Mouse (Mus musculus) midbrain, postnatal 0 days (tissue): ENCODE data around the gene Pdgfra. TPM values are rescaled to one million over a fixed set of nuclear protein-coding genes. Genes with fewer than 3 reads are reported as not detected.
A peak's percentile ranks its signal among the peaks of the same experiment; 100 is the strongest.

Experiments used
- ATAC-seq: fragments of 200-750 bp; cut with Nextera tagmentation; 2 replicates; pipeline ENCODE4 v1.8.0; 2017; ENCODE audit warnings: moderate number of reproducible peaks, mild to moderate bottlenecking, moderate TSS enrichment, moderate library complexity; ENCODE audit not compliant: low FRiP score
- DNase-seq: peaks from one replicate; pipeline ENCODE4 v3.0.0-alpha.2; 2015; ENCODE audit warnings: low spot score
- H3K27ac ChIP-seq: fragments of 300-500 bp; sonication (generic); 2 replicates; pipeline ENCODE4 v1.5.1; 2014; ENCODE audit warnings: low read depth, mild to moderate bottlenecking, low read length, mixed read lengths
- H3K27me3 ChIP-seq: fragments of 300-500 bp; sonication (generic); 2 replicates; pipeline ENCODE4 v1.6.1; 2014; ENCODE audit warnings: low read length, control low read depth, mixed read lengths; ENCODE audit not compliant: insufficient read depth
- H3K36me3 ChIP-seq: fragments of 300-500 bp; sonication (generic); 2 replicates; pipeline ENCODE4 v1.6.1; 2014; ENCODE audit warnings: low read length, control low read depth, mixed read lengths; ENCODE audit not compliant: insufficient read depth
- H3K4me1 ChIP-seq: fragments of 300-500 bp; sonication (generic); 2 replicates; pipeline ENCODE4 v1.6.1; 2014; ENCODE audit warnings: mild to moderate bottlenecking, control low read depth, antibody characterized with exemption, low read length, mixed read lengths; ENCODE audit not compliant: insufficient read depth
- H3K4me2 ChIP-seq: fragments of 300-500 bp; sonication (generic); 2 replicates; pipeline ENCODE4 v1.6.1; 2014; ENCODE audit warnings: low read depth, mild to moderate bottlenecking, low read length, mixed read lengths; ENCODE audit not compliant: poor library complexity, severe bottlenecking
- H3K4me3 ChIP-seq: fragments of 300-500 bp; sonication (generic); 2 replicates; pipeline ENCODE4 v1.5.1; 2014; ENCODE audit warnings: low read depth, mild to moderate bottlenecking, low read length, moderate library complexity
- H3K9ac ChIP-seq: fragments of 300-500 bp; sonication (generic); replicated peaks from 2 replicates; pipeline ENCODE4 v1.6.1; 2014; ENCODE audit warnings: mild to moderate bottlenecking, low read length, moderate library complexity, mixed read lengths; ENCODE audit not compliant: poor library complexity, severe bottlenecking
- H3K9me3 ChIP-seq: fragments of 300-500 bp; sonication (generic); 2 replicates; pipeline ENCODE4 v1.6.1; 2016; ENCODE audit warnings: low read length, control low read depth
- CTCF ChIP-seq: IDR thresholded peaks from 2 replicates; pipeline ENCODE4 v1.5.1; 2016; ENCODE audit warnings: antibody characterized with exemption, mild to moderate bottlenecking
- WGBS: fragments of 180-500 bp; shearing (Covaris S2); extraction: QIAGEN DNeasy Blood & Tissue Kit; methylation state at CpG from one replicate; pipeline ENCODE4 v1.1.7; 2014; 5-methylcytosine and 5-hydroxymethylcytosine counted together
- polyA plus RNA-seq: library from polyadenylated mRNA; unstranded; fragments of >200 nt; fragmentation: Nextera tagmentation; extraction: Ambion mirVana; gene quantifications from 2 replicates; pipeline ENCODE4 v1.2.1, GENCODE M21; 2015
- total RNA-seq: library from RNA; depleted of rRNA; stranded (reverse); fragments of >200 nt; gene quantifications from 2 replicates; pipeline ENCODE4 v1.2.3, GENCODE M21; 2014

Gene Pdgfra
- total and polyA plus RNA-seq, 2 experiments from 2014 or later: 16.7 to 58.8 TPM

- 97% methylated on average over 10 of the region's 10 CpGs for WGBS
- Histone ChIP-seq H3K4me3 (no peak overlapping the region), H3K4me2 (no peak overlapping the region), H3K36me3 (no peaks in the 10 kb centered on the region), H3K4me1 (no peaks in the 10 kb centered on the region), H3K27me3 (no peaks in the 10 kb centered on the region), H3K27ac (no peak overlapping the region), H3K9ac (no peak overlapping the region), H3K9me3 (no peaks in the 10 kb centered on the region)
- ATAC-seq: 0 out of 2 replicates have a peak, but pooled peaks have one; percentile 23
- DNase-seq: no peak
- TF ChIP-seq CTCF: no peak
Measured at GRCm38 (mm10) chr5:75200366-75200724, 48.3 kb downstream of the Pdgfra start.

DNA sequence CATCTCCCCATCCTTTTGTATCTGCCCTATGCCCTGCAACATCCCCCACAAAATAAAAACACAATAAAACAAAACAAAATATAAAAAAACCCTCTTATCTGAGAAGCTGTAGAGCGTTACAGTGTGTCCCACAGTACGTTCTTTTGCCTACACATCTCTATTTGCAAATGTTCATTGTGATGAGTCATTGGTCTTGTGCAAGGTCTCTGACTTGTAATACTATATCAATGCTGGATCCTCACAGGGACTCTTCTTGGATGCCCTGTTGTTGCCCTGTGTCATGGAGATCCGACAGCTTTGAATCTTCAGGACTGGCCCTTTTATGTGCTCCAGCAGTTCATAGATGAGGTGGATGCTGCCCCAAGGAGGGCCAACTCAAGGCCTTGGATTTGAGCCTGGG lies 55.8 kb downstream of the Pdgfra start:
- H3K4me2 ChIP-seq: no peak overlapping the region
- no peak overlapping the region for H3K9ac ChIP-seq
- WGBS: 89% methylated on average over 3 of the region's 3 CpGs
- no peak overlapping the region for H3K4me3 ChIP-seq
- DNase-seq (no peak), ATAC-seq (no peak)
- H3K36me3 ChIP-seq: no peaks in the 10 kb centered on the region
- H3K4me1 ChIP-seq: no peaks in the 10 kb centered on the region
- no peak for TF ChIP-seq CTCF
- H3K9me3 ChIP-seq: no peaks in the 10 kb centered on the region
- no peak overlapping the region for H3K27ac ChIP-seq
- H3K27me3 ChIP-seq: no peaks in the 10 kb centered on the region

DNA sequence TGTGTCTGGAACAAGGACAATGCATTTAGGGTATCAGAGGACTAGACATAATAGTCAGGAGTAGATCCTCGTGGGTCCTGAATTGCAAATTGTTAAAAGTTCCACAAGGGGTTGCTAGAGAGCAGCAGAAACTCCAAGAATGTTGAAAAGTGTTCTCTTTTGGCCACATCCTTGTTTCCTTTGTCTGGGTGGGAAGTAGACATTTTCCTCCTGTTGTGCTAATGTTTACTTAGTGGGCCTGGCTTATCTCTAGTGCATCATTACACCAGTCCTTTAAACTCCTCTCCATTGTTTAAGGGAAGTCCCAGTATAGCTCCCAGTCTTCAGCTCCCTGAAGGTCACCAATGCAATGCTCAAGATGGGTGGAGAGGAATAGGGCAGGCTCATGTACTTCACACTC lies 57.9 kb downstream of the Pdgfra start:
- Histone ChIP-seq H3K36me3 (no peaks in the 10 kb centered on the region), H3K4me1 (no peaks in the 10 kb centered on the region), H3K4me2 (no peak overlapping the region), H3K9me3 (no peaks in the 10 kb centered on the region), H3K27me3 (no peaks in the 10 kb centered on the region), H3K4me3 (no peak overlapping the region), H3K9ac (no peak overlapping the region), H3K27ac (no peak overlapping the region)
- DNase-seq: peak; percentile 78
- WGBS: 20% methylated on average over 1 of the region's 1 CpGs
- peak; percentile 82 for TF ChIP-seq CTCF
- ATAC-seq: no peak

GRCm38 (mm10) chr5:75214520-75214919 lies 62.4 kb downstream of the Pdgfra start:
- Histone ChIP-seq H3K4me1 (no peaks in the 10 kb centered on the region), H3K9me3 (no peaks in the 10 kb centered on the region), H3K4me3 (no peak overlapping the region), H3K4me2 (no peak overlapping the region), H3K27ac (no peak overlapping the region), H3K27me3 (no peaks in the 10 kb centered on the region), H3K9ac (no peak overlapping the region), H3K36me3 (no peaks in the 10 kb centered on the region)
- ATAC-seq (no peak), DNase-seq (peak; percentile 80)
- 49% methylated on average over 6 of the region's 6 CpGs for WGBS
- TF ChIP-seq CTCF: peak; percentile 90

DNA sequence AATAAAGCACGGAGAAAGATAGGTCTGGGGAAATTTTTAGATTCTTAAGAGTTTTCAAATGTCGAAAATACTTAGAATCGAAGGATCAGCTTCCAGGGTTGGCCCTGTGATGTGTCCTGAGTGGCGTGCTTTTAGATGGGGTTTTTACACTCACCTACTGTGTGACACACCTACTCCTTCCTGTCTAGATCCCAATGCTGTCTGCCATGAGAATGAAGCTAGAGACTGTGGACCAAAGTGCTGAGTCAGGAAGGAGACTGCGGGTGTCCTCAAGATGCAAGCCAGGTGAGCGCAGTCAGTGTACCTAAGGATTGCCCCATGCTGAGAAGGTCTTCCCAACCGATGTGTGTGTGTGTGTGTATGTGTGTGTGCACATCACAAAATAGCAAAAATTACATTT lies 62.8 kb downstream of the Pdgfra start:
- no peak overlapping the region for H3K9ac ChIP-seq
- H3K27ac ChIP-seq: no peak overlapping the region
- WGBS: 74% methylated on average over 7 of the region's 7 CpGs
- DNase-seq (no peak), ATAC-seq (no peak)
- H3K4me1 ChIP-seq: no peaks in the 10 kb centered on the region
- no peaks in the 10 kb centered on the region for H3K36me3 ChIP-seq
- H3K9me3 ChIP-seq: no peaks in the 10 kb centered on the region
- H3K4me2 ChIP-seq: no peak overlapping the region
- no peak for TF ChIP-seq CTCF
- H3K4me3 ChIP-seq: no peak overlapping the region
- H3K27me3 ChIP-seq: no peaks in the 10 kb centered on the region

GRCm38 (mm10) chr5:75215678-75216256 lies 63.7 kb downstream of the Pdgfra start:
- TF ChIP-seq CTCF: no peak
- Histone ChIP-seq H3K27me3 (no peaks in the 10 kb centered on the region), H3K4me2 (no peak overlapping the region), H3K9ac (no peak overlapping the region), H3K4me1 (no peaks in the 10 kb centered on the region), H3K4me3 (no peak overlapping the region), H3K9me3 (no peaks in the 10 kb centered on the region), H3K27ac (no peak overlapping the region), H3K36me3 (no peaks in the 10 kb centered on the region)
- DNase-seq: no peak
- ATAC-seq: 0 out of 2 replicates have a peak, but pooled peaks have one; percentile 13
- 73% methylated on average over 7 of the region's 7 CpGs for WGBS
